Mouse (Mus musculus) 416B (cell line): ENCODE data around the gene Otop1.

Source experiments
- DNase-seq: peaks from one replicate; pipeline ENCODE4 v3.0.0; 2011; ENCODE audit warnings: low read depth

Gene Otop1

DNA sequence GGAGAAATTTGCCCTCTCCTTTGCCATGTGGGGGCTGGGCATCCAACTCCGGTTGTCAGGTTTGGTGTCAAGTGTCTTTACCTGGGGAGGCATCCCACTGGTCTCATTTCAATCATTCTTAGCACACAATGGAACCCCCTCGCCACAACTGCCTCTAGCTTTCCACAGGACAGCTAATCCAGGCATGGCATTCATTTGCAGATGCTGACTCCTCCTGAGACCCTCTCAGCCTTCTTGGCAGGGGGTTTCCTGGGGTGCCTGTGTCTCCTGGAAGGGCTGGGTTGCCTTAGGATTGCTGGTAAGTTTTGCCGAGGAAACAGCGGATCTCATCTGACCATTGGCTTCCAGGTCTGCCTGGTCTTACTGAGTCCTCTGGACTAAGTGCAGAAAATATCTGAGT, at the start of gene Otop1:
Gene Otop1, plus strand, starts transcription at position 202 of the 400 bp plus-strand sequence.
- no peak for DNase-seq

DNA sequence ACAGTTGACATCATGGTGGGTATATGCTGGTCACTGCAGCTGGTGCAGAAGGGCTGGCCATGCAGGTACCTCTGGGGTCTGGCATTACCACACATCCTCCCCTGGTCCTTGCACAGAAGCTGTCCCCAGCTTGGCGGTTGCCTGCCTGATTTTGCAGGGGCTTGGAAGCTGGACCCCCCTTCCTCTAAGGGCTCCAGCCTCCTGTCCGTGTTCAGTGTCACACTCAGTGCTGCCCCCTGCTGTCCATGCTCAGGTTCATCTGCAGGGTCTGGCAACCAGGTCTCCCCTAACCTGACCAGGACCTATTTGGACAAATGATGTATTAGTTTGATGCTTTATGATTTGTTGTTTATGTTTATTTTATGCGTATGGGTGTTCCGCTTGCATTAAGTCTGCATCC, 40.4 kb upstream of the Otop1 start:
- DNase-seq: peak; percentile 59

DNA sequence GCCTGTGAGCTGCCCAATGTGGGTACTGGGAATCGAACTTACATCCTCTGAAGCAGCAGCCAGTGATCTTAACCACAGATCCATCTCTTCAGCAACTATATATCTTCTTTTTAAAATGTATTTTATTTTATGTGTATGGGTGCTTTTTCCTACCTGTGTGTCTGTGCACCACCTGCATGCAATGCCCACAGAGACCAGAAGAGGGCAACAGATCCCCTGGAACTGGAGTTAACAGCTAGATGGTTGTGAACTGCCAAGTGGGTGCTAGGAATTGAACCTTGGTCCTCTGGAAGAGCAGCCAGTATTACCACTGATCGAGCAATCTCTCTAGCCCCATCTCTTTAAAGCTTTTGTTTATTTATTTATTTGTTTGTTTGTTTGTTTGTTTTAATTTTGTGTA, 39.1 kb upstream of the Otop1 start:
- DNase-seq: peak; percentile 14

DNA sequence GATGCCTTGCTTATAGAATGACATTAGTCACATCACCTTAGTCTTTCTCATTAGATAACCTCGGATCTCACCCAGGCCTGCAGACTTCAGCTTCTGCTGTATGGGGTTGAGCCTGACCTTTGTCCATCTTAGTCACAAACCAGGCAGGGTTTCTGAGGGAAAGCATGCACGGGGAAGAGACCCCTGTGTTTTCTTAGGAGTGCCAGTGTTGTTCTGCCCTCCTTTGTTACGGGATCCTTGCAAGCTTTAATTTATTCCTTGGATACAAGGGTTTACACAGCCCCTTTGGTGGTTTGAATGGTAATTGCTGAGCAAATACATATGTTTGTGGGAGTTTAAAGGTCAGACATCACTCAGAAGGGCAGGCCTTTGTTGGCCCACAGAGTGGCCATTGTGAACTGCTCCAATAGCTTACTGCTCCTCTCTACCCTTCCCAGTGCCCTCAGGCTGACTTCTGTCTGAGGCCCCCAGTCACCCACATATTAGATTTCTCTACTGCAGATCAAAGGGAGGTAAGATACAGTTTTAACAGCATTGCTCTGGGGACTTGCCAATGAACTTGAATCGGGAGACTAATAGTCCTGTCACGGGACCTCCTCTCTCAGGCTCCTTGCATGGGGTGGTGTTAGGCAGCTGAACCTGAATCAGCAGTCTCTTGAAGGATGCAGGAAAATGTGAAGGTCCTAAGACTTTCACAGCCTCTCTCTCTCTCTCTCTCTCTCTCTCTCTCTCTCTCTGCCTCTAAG, 34.9 kb upstream of the Otop1 start:
- no peak for DNase-seq

DNA sequence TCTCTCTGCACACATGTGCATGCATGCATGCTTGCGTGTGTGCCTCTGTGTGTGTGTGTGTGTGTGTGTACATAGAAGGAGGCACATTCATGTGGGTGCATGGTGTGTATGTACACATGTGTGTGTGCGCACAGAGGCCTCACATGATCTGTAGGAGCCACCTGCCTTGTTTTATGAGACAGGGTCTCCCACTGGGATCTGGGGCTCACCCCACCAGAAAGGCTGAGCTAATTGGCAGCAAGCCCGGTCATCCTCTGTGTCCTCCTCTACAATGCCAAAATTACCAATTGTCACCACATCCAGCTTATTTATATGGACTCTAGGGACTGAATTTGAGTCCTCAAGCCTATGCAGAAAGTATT, 34.3 kb upstream of the Otop1 start:
- DNase-seq: no peak

DNA sequence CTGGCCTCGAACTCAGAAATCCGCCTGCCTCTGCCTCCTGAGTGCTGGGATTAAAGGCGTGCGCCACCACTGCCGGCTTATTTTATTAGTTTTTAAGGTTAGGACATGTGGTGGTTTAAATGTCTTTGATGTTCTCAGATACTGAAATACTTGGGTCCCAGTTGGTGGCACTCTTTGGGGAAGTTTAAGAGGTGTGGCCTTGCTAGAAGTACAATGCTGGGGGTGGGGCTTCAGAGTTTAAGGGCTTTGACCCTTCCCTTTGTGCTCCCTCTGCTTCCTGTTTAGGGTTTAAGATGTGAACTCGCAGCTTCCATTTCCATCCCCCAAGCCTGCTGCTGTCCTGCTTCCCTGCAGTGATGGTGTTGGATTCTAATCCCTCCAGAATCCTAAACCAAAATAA, 33.8 kb upstream of the Otop1 start:
- no peak for DNase-seq

DNA sequence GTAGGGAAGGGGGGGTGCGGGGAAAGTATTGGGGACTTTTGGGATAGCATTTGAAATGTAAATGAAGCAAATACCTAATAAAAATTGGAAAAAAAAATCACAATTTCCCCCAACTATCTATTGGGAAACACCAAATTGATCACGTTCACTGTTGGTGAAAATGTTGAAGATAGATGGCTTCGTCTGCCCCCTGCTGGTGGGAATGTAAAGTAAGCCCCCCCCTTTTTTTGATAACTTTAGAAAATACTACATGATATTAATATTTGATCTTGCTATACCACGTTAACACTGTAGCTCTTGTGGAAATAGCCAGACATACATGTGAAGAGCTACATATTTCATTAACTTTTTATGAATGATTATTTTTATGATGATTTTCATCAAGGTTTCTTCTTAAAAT, 20.6 kb upstream of the Otop1 start:
- DNase-seq: no peak

DNA sequence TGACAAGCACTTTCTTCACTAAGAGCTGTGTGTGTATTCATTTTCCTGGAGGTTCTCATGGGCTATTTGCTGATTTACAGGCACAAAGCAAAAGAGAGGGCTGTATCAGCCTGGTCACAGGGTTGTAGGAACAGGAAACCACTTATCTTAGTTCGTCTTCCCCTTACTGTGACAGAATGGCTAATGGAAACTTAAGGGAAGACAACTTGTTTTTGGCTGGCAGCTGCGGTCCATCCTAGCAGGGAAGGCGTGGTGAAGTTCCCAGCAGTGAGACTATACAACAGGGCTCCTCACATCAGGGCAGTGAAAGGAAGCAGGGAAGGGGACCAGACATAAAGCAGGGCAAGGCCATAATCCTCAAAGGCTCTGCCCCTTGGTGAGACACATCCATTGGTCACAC, 20.1 kb upstream of the Otop1 start:
- peak; percentile 85 for DNase-seq

DNA sequence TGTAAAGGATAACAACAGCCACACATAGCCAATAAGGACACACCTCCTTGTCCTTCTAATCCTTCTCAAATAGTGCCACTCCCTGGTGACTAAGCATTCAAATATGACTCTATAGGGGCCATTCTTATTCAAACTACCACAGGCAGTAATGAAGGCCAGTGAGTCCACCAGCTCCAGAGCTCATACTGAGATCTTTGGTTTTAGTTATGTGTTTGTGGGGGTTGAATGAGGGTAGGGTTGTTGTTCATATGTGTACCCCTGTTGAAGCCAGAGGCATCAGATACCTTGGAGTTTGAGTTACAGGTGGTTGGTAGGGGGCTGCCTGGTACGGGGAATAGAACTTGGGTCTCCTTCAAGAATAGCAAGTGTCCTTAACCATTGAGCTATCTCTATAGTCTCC, 19.2 kb upstream of the Otop1 start:
- DNase-seq: no peak

DNA sequence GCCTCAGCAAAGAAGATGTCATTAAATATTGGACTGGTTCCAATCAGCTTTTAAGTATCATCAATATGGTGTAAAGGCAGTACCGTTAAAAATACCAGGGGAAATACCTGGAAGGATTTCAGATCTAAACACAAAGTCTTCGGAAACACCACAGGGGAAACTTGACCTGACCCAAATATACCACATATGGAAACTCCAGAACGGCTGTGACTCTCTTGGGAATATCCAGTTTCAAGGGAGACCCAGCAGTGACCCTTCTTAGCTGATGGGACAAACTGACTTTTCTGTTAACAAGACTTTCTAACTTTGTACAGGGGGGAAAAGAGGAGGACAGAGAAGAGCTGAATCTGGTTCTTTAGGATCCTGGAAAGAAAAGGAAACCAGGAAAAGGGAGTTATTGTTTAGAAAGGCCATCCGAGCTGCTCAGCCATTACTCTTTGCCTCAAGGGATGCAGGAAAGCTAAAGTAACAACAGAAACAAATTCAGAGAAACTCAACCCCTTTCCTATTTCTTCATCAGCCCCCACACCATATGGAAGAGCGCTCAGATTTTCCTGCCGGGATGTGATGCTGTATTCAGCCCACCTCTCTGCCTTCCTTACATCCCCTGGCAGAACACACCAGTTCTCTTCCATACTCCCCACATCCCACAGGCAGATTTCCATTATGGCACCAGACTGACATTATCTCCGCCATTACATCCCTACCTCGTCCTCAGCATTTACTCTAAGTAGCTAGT, 17.6 kb upstream of the Otop1 start:
- no peak for DNase-seq

DNA sequence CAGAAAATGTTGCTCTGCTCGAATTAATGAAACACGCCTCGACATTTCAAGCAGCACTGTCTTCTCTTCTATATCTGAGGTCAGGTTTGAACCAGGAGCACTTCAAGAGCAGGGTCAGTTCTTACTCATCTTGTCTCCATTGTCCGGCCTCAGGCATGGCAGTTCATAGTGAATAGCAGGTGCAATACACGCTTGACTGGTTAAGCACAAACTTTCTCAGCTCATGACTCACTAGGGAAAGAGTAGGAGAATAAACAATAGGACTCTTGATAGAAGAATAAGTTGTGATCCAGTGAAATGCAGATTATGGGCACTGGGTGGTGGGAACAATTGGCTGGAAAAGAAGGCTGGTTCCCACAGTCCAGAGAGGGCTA, 17.0 kb upstream of the Otop1 start:
- no peak for DNase-seq

DNA sequence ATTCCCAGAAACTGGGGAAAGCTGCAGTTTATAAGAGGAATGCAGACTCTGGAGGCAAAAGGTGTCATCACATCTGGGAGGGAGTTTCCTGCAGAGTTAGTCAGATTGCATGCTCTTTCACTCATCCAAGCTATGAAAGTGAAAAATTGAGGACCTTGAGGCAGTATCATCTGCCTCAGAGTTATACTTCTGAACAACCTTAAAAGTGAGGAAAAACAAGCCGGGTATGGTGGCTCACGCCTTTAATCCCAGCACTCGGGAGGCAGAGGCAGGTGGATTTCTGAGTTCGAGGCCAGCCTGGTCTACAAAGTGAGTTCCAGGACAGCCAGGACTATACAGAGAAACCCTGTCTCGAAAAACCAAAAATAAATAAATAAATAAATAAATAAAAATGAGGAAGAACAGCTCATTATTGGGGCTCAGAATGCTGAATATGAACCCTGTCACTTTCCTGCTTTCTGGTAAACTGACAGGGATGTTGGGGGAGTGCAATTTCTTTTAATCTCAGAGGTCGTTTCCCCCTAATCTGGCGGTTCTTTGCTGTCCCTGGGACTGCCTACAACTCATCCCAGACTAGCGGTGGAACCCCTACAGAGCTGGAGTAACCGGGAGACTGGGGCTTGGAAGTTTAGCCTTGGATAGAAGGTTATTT, 16.2 kb upstream of the Otop1 start:
- peak; percentile 23 for DNase-seq

DNA sequence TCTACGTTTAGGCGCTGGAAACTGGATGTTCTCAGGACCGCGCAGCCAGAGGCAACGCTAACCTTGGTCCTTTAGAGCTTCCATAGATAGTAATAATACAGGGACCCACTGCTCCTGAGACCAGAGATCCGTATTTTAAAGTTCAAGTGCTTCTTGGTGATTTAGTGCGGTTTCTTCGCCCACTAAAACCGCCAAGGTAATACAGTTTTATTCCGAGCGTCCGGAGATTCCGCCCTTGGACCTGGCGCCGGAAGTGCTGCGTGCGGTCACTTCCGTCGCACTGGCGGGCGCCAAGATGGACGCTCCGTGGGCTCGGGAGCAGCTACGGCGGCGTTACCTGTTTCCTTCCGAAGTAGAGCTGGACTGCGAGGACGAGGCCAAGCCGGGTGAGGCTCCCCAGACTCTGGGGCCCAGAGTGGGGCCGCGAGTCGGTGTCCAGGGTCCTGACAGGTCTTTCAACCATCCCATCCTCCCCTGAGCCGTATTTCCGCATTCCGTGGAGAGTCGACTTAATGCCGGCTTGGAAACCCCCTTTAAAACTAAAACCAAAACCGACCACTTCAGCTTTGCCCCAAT, 15.6 kb upstream of the Otop1 start, which contains the start of gene Tmem128:
Gene Tmem128, plus strand, starts transcription at position 79 of the 576 bp plus-strand sequence.
- peak; percentile 69 for DNase-seq

DNA sequence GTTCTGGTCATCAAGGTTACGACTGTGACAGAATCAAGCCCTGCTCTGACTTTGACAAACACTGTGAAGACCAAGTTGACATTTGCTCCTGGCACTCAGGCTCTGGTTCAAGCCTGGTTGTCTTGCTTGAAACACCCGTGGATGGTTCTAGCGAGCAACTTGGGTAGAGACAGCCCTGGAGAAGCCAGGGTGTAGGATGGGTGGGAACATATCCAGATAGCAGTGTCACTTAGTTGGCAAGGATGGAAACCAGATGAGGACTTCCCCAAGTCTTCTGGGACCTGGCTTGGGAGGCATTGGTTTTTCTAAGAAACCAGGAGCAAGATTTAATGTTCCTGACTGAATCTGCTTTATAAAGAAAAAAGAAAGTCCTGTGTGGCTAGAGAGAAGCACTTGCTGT, 4.8 kb upstream of the Otop1 start:
- DNase-seq: no peak

DNA sequence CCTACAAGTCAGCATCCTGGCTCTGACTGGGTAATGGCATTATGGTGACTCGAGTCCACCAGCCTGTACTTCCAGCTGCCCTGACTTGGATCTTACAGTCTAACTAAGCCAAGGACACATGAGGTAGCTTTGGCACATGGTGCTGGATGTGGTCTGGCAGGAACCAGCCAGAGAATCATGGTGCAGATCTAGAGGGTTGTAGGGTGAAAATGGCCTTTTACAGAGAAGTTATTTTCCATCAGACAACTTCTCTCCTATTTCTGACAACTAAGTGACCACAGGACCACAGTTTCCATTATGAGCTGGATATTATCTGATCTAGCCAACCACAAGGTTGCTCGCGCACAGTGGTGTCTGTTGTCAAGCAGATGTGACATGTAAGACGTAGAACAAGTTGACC, 1.9 kb upstream of the Otop1 start:
- peak; percentile 95 for DNase-seq

DNA sequence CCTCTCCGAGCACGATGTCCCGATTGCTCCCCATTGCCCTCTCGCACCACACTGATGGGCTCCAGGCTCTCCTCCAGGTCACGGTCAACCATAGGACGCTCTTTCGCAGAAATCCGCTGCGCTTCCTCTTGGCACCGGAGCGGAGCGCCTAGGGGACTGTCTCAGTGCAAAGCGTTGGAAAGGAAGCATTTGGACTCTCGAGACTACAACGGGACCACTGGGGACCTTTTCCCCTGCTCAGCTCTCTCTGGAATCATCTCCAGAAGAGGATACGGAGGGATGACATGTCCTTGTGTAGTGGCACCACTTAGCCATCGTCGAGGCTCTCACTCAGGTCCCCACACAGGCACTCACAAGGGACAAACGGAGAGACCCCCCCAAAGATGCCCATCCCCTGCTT, 679 bp downstream of the Otop1 start:
- no peak for DNase-seq

DNA sequence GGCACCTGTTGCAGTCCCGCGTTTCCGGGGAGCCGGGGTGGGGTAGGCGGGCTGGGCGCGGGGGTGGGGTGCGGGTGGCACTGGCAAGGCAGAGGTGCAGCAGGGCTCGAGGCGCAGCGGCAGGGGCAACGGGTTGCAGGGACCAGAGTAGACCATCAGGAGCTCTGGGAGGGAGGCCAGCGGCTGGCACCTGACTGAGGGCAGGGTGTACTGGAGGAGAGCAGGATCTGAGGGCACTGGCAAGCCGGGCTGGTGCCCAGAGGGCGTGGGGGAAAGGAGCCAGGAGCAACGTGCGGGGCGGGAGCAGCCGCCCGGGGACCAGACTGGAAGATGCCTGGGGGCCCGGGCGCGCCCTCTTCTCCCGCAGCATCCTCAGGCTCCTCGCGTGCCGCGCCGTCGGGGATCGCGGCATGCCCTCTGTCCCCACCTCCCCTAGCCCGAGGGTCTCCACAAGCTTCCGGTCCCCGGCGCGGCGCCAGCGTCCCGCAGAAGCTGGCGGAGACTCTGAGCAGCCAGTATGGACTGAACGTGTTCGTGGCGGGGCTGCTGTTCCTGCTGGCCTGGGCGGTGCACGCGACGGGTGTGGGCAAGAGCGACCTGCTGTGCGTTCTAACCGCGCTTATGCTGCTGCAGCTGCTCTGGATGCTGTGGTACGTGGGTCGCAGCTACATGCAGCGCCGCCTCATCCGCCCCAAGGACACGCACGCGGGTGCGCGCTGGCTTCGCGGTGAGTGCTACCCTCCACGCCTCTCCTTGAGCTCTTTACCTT, 1.5 kb downstream of the Otop1 start:
- DNase-seq: no peak

DNA sequence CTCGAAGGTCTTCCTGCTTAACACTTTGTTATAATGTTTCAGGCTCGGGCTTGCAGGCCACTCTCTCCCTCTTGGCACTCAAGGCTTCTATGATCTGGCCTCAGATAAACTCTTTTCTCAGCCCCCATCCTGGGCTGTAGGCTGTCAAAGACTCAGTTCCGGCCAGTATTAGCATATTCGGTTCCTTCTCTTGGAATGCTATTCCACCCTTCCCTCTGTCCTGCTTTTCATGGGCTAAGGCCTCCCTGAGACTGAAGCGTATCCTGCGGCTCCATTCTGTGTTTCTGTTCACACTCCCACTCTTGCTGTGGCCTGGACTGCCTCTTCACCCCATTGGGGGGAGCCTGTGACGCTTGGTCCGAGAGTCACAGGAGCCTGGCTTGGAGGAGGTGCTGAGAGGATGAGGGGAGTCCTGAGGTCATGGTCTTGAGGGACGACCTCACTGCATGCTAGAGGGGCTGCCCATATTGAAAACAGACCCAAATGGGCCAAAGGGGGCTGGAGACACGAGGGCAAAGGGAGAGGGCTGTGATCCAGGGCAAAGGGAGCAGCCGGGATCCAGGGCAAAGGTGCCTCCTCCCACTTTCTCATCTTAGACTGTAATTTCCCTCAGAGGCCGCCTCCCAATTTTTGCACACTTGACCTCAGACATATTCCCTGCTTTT, 2.3 kb downstream of the Otop1 start:
- no peak for DNase-seq

DNA sequence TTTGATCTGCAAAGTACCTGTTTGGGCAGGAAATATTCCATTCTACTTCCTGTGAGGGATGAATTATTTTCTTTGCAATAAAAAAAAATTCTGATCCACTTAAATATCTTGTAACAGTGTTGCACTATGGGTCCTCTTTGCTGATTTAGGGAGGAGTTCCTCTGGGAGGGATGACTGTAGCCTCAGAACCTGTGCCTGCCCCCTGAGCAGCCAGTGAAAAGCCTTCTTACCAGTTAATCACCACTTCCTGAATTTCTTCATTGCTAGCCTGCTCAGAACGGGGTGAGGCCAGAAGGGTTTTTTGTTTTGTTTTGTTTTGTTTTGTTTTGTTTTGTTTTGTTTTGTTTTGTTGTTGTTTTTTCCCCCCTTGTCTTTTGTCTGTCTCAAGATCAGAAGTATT, 4.3 kb downstream of the Otop1 start:
- DNase-seq: peak; percentile 89

DNA sequence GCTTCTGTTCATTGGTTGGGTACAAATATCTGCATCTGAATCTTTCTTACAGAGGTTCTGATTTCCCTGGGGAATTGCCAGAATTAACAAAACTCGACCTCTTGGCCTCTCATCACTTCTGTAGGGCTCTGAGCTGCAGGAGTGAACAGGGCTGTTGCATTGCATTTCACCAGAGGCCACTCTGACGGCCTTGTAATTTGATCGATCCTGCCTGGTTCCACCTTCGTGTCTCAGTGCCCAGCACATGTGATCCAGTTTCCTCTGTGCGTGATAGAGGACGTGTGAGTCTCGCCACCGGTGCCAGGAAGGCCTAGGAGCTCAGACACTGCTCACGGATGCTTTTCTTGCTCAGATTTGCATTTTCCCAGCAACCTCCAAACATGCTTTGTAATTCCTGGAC, 10.0 kb downstream of the Otop1 start:
- DNase-seq: no peak

DNA sequence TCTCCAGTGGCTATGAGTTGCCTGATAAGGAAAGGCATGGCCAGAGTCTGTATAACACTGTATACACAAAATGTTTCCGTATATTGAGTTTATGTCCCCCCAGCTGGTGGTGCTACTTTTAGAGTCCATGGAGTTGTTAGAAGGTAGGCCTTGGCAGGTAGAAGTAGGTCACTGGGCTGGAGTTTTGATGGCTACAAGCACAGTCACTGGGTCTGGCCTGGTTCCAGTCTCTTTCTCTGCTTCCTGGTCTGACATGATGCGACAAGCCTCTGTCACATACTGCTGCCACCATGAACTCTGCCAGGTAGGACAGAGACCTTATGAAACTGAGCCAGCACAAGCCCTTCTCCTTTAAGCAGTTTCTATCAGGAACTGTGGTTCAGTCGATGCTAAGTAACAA, 12.7 kb downstream of the Otop1 start:
- no peak for DNase-seq
